Mouse (Mus musculus) neural tube, embryonic 14.5 days (tissue): Measurements from ENCODE around the gene Cdh23. TPM values are rescaled to one million over a fixed set of nuclear protein-coding genes. Genes with fewer than 3 reads are reported as not detected.
"Not testable (repeated sequence)": the region's sequence is repeated elsewhere in the genome, so short reads cannot be mapped to it uniquely, and the experiment has no call there.

Experiments
- ATAC-seq: fragments of 200-750 bp; cut with Nextera tagmentation; 2 replicates; pipeline ENCODE4 v1.8.0; 2017; ENCODE audit warnings: low read depth, mild to moderate bottlenecking, moderate TSS enrichment, moderate library complexity
- H3K27ac ChIP-seq: fragments of 300-500 bp; sonication (generic); 2 replicates; pipeline ENCODE4 v1.5.1; 2014; ENCODE audit warnings: low read depth, mild to moderate bottlenecking, control low read depth, low read length, moderate library complexity, mixed read lengths
- H3K27me3 ChIP-seq: fragments of 300-500 bp; sonication (generic); 2 replicates; pipeline ENCODE4 v1.6.1; 2014; ENCODE audit warnings: low read length; ENCODE audit not compliant: control insufficient read depth, insufficient read depth
- H3K36me3 ChIP-seq: fragments of 300-500 bp; sonication (generic); 2 replicates; pipeline ENCODE4 v1.6.1; 2014; ENCODE audit warnings: low read length, mixed read lengths; ENCODE audit not compliant: control insufficient read depth, insufficient read depth
- H3K4me1 ChIP-seq: fragments of 300-500 bp; sonication (generic); 2 replicates; pipeline ENCODE4 v1.6.1; 2014; ENCODE audit warnings: low read length; ENCODE audit not compliant: control insufficient read depth, insufficient read depth
- H3K4me2 ChIP-seq: fragments of 300-500 bp; sonication (generic); 2 replicates; pipeline ENCODE4 v1.6.1; 2014; ENCODE audit warnings: mild to moderate bottlenecking, low read depth, low read length, control low read depth
- H3K4me3 ChIP-seq: fragments of 300-500 bp; sonication (generic); 2 replicates; pipeline ENCODE4 v1.5.1; 2014; ENCODE audit warnings: low read depth, low read length, control low read depth, mixed read lengths
- H3K9ac ChIP-seq: fragments of 300-500 bp; sonication (generic); replicated peaks from 2 replicates; pipeline ENCODE4 v1.6.1; 2014; ENCODE audit warnings: low read depth, mild to moderate bottlenecking, control low read depth, low read length, mixed read lengths
- H3K9me3 ChIP-seq: fragments of 300-500 bp; sonication (generic); 2 replicates; pipeline ENCODE4 v1.6.1; 2016; ENCODE audit warnings: low read length; ENCODE audit not compliant: control insufficient read depth
- WGBS: fragments of 180-500 bp; shearing (Covaris S2); extraction: QIAGEN DNeasy Blood & Tissue Kit; methylation state at CpG from one replicate; pipeline ENCODE4 v1.1.7; 2014; 5-methylcytosine and 5-hydroxymethylcytosine counted together
- polyA plus RNA-seq: library from polyadenylated mRNA; unstranded; fragments of >200 nt; fragmentation: Nextera tagmentation; extraction: Ambion mirVana; gene quantifications from 2 replicates; pipeline ENCODE4 v1.2.1, GENCODE M21; 2014

Gene Cdh23
- polyA plus RNA-seq, result 6.0 and 15.4 TPM in 2 replicates

DNA sequence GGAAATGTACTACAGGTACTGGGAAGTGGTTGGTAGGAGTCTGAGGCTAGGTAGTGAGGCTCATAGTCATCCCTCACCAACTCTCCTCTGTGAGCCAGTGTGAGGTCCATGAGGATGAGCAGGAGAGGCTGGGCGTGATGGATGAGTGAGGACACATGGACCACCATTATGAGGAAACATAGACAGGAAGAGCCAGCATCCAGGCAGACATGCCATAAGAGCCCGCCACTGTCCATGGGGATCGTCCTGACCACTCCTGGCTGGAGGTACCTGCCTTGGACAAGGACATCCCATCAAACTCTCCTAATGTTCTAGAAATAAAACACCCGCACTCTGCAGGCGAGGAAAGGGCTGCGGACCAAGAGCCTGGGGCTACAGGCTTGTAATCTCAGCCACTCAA is at the start of gene Cdh23:
Gene Cdh23 (minus strand): TSS at position 101 of the 400 bp plus-strand sequence.
- 0 out of 2 replicates have a peak, but pooled peaks cover 3% of the 10 kb centered on the region for H3K4me1 ChIP-seq
- no peak within 1 kb of the TSS for H3K27ac ChIP-seq
- no peak within 1 kb of the TSS for H3K4me3 ChIP-seq
- no peak for ATAC-seq
- no peak within 1 kb of the TSS for H3K4me2 ChIP-seq
- no peak within 1 kb of the TSS for H3K9ac ChIP-seq
- 89% methylated on average over 6 of the region's 6 CpGs for WGBS
- H3K9me3 ChIP-seq, result no peaks in the 10 kb centered on the region
- H3K36me3 ChIP-seq, result no peaks in the 10 kb centered on the region
- H3K27me3 ChIP-seq, result no peaks in the 10 kb centered on the region

DNA sequence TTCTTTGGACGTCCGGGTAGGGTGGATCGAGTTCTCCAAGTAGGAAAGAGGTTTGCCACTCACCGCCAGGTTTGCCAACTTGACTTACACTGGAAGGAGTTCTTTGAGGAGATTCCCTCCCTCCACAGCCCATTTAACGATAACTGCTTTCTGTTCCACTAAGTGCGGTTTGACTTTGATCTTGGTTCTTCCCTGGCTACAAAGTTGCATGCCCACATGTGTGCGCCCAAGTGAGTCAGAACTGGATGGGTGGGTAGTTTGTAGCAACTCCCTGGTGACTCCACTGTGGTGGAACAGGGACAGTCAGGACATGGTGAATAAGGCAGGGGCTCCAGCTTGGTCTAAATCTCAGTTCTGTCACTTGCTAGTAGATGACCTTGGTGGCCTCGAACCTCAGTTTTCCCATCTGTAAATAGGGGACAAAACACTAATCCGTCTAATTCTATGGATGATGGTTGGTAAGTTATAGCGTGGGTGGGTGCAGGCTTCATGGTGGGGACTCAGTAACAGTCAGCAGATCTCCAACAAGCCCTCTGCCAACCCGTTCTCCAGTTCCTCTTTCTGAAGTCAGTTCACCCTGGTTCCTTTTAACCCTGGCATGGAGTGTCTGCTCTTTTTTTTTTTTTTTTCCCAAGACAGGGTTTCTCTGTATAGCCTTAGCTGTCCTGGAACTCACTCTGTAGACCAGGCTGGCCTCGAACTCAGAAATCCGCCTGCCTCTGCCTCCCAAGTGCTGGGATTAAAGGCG is 48.4 kb upstream of the Cdh23 start:
- Histone ChIP-seq H3K36me3 (no peaks in the 10 kb centered on the region; the same call in 1 of the 2 replicates), H3K4me3 (no peak overlapping the region), H3K27me3 (no peaks in the 10 kb centered on the region), H3K4me2 (no peak overlapping the region), H3K4me1 (peaks cover 12% of the 10 kb centered on the region), H3K9me3 (no peaks in the 10 kb centered on the region), H3K27ac (no peak overlapping the region), H3K9ac (no peak overlapping the region)
- 92% methylated on average over 13 of the region's 14 CpGs for WGBS
- ATAC-seq, result no peak

DNA sequence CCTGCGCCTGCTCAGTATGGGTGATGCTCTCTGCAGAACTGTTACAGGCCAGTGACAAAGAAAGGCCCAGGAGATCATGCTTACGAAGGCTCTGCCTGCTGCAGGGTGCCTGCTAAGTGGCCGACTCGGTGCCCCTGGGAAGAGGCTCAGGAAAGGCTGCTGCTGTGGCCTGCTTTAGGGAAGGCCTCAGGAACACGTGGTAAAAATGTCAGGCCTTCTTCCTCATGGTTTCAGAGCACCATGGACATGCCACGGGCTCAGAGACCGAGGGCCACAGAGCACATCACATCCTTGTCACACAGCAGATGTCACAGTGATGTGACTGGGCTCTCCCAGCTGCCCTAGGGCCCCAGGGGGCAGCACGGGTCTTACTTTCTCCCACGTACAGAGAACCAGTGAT is 47.4 kb upstream of the Cdh23 start:
- Histone ChIP-seq H3K36me3 (no peaks in the 10 kb centered on the region; the same call in 1 of the 2 replicates), H3K27me3 (no peaks in the 10 kb centered on the region), H3K4me2 (no peak overlapping the region), H3K9ac (no peak overlapping the region), H3K9me3 (no peaks in the 10 kb centered on the region), H3K4me1 (peaks cover 12% of the 10 kb centered on the region), H3K4me3 (no peak overlapping the region), H3K27ac (no peak overlapping the region)
- no peak for ATAC-seq
- 65% methylated on average over 9 of the region's 9 CpGs for WGBS

DNA sequence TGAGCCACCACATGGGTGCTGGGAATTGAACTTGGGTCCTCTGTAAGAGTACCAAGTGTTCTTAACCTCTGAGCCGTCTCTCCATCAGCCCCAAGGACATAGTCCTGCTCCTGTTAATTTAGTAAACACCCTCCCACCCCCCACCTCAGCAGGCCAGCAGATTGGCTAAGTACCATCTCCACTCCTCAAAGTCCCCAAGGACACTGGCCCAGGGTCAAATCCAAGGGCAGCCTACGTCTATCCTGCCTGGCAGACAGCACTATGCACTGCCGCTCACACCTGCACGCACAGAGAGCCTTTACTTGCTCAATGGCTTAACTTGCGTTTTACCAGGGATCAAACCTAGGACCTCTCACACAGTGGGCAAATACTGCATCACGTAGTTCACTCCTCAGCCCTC is 46.7 kb upstream of the Cdh23 start:
- WGBS, result 80% methylated on average over 6 of the region's 6 CpGs
- Histone ChIP-seq H3K4me1 (peaks cover 12% of the 10 kb centered on the region), H3K36me3 (no peaks in the 10 kb centered on the region; the same call in 1 of the 2 replicates), H3K9me3 (no peaks in the 10 kb centered on the region), H3K27ac (no peak overlapping the region), H3K27me3 (no peaks in the 10 kb centered on the region), H3K9ac (no peak overlapping the region), H3K4me2 (no peak overlapping the region), H3K4me3 (no peak overlapping the region)
- ATAC-seq, result no peak

DNA sequence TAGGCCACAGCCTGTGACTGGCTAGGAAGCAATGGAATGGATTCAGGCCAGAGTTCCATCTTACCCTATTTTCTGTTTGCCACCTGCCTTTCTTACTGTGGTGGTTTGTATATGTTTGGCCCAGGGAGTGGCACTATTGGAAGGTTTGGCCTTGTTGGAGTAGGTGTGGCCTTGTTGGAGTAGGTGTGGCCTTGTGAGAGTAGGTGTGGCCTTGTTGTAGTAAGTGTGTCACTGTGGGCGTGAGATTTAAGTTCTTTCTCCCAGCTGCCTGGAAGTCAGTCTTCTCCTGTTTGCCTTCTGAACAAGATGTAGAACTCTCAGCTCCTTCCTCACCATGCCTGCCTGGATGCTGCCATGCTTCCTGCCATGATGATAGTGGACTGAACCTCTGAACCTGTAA is 46.0 kb upstream of the Cdh23 start:
- 92% methylated on average over 1 of the region's 1 CpGs for WGBS
- not testable (repeated sequence) for H3K4me3 ChIP-seq, ATAC-seq, H3K9me3 ChIP-seq, H3K36me3 ChIP-seq, H3K27ac ChIP-seq, H3K4me1 ChIP-seq, H3K27me3 ChIP-seq, H3K9ac ChIP-seq, H3K4me2 ChIP-seq

DNA sequence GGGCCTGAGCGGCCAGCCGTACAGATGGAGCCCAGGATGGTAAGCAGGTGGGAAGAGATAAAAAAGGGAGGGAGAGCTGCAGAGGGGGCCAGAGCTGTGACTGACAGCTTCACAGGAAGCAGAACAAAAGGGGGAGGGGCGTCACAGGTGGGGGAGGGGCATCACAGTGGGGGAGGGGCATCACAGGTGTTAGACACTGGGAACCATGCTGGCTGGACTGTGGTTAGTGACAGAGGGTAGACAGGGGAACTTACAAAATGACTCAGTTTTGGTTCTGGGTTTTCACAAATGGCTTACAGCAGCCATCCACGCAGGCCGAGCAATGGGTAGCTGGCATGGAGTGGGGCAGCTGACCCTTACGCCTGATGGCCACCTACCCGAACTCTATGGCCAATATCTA is 45.1 kb upstream of the Cdh23 start:
- Histone ChIP-seq H3K9ac (no peak overlapping the region), H3K4me2 (no peak overlapping the region), H3K4me3 (no peak overlapping the region), H3K4me1 (peaks cover 2% of the 10 kb centered on the region; the same call in 1 of the 2 replicates), H3K27me3 (no peaks in the 10 kb centered on the region), H3K27ac (no peak overlapping the region), H3K9me3 (no peaks in the 10 kb centered on the region), H3K36me3 (no peaks in the 10 kb centered on the region; the same call in 1 of the 2 replicates)
- no peak for ATAC-seq
- 79% methylated on average over 7 of the region's 7 CpGs for WGBS

DNA sequence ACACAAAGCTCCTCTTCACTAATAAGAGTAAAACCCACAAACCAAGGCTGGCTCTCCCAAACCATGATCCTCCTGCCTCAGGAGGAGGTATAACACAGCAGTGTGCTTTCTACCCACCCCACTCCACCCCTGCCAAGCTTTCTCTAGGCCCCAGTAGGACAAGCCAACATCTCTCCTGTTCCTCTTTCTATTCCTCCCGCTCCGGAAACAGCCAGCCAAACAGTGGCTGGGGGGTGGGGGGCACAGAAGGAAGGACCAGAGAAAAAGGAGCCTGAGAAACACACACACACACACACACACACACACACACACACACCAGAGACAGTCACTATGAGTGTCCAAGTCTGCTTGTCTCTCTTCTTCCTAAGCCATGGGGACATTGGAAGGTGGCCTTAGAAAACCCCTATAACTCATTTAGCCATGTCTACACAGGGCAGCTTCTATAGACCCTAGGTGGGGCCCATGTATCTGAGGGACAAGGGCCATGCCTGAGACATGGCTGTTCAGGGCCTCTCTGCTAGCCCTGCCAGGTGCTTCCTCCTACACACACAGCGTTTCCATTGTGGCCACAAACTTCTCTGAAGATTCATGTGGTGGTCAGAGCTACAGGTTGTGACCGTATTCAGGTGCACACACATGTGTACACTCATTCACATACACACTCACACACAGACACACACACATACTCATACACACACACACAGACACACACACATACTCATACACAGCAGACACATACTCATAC is 43.5 kb upstream of the Cdh23 start:
- Histone ChIP-seq H3K9ac (no peak overlapping the region), H3K27me3 (no peaks in the 10 kb centered on the region), H3K4me1 (no peaks in the 10 kb centered on the region), H3K36me3 (no peaks in the 10 kb centered on the region; the same call in 1 of the 2 replicates), H3K27ac (no peak overlapping the region), H3K9me3 (no peaks in the 10 kb centered on the region), H3K4me3 (no peak overlapping the region), H3K4me2 (no peak overlapping the region)
- no peak for ATAC-seq
- 98% methylated on average over 4 of the region's 4 CpGs for WGBS

DNA sequence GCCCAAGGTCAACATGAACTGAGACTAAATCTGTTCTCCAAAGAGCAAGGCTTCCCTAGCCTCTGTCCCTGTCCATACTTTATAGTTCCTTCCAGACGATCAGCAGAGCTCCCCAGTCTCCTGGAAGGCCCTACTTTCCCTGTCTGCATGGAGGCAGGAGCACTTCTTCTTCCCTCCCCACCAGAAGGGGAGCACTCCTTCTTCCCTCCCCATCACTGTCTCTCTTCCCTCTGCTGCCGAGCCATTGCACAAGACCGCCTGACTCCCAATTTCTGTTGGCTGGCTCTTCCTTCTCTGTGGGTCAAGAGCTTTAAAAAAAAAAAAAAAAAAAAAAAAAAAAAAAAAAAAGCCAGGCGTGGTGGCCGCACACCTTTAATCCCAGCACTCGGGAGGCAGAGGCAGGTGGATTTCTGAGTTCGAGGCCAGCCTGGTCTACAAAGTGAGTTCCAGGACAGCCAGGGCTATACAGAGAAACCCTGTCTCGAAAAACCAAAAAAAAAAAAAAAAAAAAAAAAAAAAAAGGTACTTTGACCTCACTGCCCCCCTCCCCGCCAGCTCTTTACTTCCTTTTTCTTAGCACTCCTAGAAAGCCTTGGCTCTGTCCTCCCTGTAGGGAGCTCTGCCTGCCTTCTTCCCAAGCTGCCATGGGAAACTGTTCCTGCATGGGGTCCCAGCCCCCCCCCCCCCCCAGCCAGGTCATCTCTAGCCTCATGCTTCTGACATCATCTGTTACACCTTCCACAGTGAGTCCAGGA is 41.8 kb upstream of the Cdh23 start:
- H3K27ac ChIP-seq, result no peak overlapping the region
- H3K4me3 ChIP-seq, result no peak overlapping the region
- H3K9ac ChIP-seq, result no peak overlapping the region
- 83% methylated on average over 8 of the region's 9 CpGs for WGBS
- H3K4me1 ChIP-seq, result no peaks in the 10 kb centered on the region
- H3K9me3 ChIP-seq, result no peaks in the 10 kb centered on the region
- no peak overlapping the region for H3K4me2 ChIP-seq
- ATAC-seq, result no peak
- no peaks in the 10 kb centered on the region for H3K27me3 ChIP-seq
- H3K36me3 ChIP-seq, result no peaks in the 10 kb centered on the region; the same call in 1 of the 2 replicates
